9 mouse cellular contexts compared by ENCODE assay signal in genomic region chr6:126500088-126500487, GRCm38 (mm10). TPM values are rescaled to one million over a fixed set of nuclear protein-coding genes. Genes with fewer than 3 reads are reported as not detected.
A peak's percentile ranks its signal among the peaks of the same experiment; 100 is the strongest.
DNase-seq lines count a peak whose midpoint lies in the region; ATAC-seq lines count a peak whose summit lies in the region.
"Had no signal": no experiment of that assay in that cellular context is flagged by ENCODE, and none has a peak within 500 bp of the region (broad histone marks: within the 10 kb centered on the region; RNA-seq: fewer than 3 reads in every experiment).

No protein-coding gene starts in this region.

- H3K9me3 ChIP-seq in forebrain, embryonic 15.5 days, result no peaks in the 10 kb centered on the region
- H3K9me3 ChIP-seq: hindbrain, embryonic 15.5 days had no signal

- no peak overlapping the region for H3K4me2 ChIP-seq in forebrain, embryonic 15.5 days (replicated peaks)
- H3K4me2 ChIP-seq: hindbrain, embryonic 15.5 days had no signal

- H3K4me3 ChIP-seq in forebrain, embryonic 15.5 days, result no peak overlapping the region
- H3K4me3 ChIP-seq: hindbrain, embryonic 15.5 days had no signal

- peak; percentile 65; the same call in 1 of the 2 replicates for ATAC-seq in cerebellum, adult (ENCODE audit: insufficient number of reproducible peaks, low FRiP score, low TSS enrichment)
- ATAC-seq in forebrain, embryonic 15.5 days (replicated peaks), result peak; percentile 64
- peak; percentile 49 to 58; a peak in 2 of 4 replicates for ATAC-seq in hematopoietic stem cell, adult 5-6 weeks (replicated peaks in 1 of 2; ENCODE audit: insufficient read depth in 1 of 2, low FRiP score in 2 of 2, low TSS enrichment in 1 of 2, low read depth in 1 of 2, poor library complexity in 2 of 2, severe bottlenecking in 2 of 2)

- DNase-seq in Muller cell, postnatal 12 days (ENCODE audit: inconsistent ontology term), result peak; percentile 59
- DNase-seq in layer of hippocampus, adult 9-10 months (ENCODE audit: low spot score), result peak; percentile 71
- DNase-seq in lung, postnatal 36 days, result peak; percentile 83
- DNase-seq in right cerebral cortex, postnatal 14 days, result peak; percentile 80
- DNase-seq in yolk sac, embryonic 10.5 days (ENCODE audit: low spot score), result peak; percentile 43

- no peaks in the 10 kb centered on the region for H3K27me3 ChIP-seq in forebrain, embryonic 15.5 days
- H3K27me3 ChIP-seq: hindbrain, embryonic 15.5 days had no signal

- H3K27ac ChIP-seq in forebrain, embryonic 15.5 days (replicated peaks), result no peak overlapping the region
- H3K27ac ChIP-seq: hindbrain, embryonic 15.5 days had no signal

- no peaks in the 10 kb centered on the region for H3K4me1 ChIP-seq in forebrain, embryonic 15.5 days

- no peak overlapping the region for H3K9ac ChIP-seq in forebrain, embryonic 15.5 days (replicated peaks)
- H3K9ac ChIP-seq: hindbrain, embryonic 15.5 days had no signal

- H3K36me3 ChIP-seq in forebrain, embryonic 15.5 days, result no peaks in the 10 kb centered on the region
- H3K36me3 ChIP-seq: hindbrain, embryonic 15.5 days had no signal

- 17% methylated on average over 8 of the region's 8 CpGs for WGBS in forebrain, embryonic 15.5 days

RNA-seq across cellular contexts. Expression of gene Kcna5, which starts 35.1 kb away (rescaled TPM):
- polyA plus RNA-seq in forebrain, embryonic 15.5 days (2015; fragmentation: Nextera tagmentation; extraction: Ambion mirVana), result 1.3 and 2.4 TPM in 2 replicates
- not detected in 2 replicates for total RNA-seq in hematopoietic stem cell, adult 5-6 weeks (2017)
